Mouse (Mus musculus) embryo, embryonic 11 days (tissue): Measurements from ENCODE around the gene Tmem262.
A peak's percentile ranks its signal among the peaks of the same experiment; 100 is the strongest.

Source experiments
- DNase-seq: peaks from one replicate; pipeline ENCODE4 v3.0.0-alpha.2; 2015

The Tmem262 gene

DNA sequence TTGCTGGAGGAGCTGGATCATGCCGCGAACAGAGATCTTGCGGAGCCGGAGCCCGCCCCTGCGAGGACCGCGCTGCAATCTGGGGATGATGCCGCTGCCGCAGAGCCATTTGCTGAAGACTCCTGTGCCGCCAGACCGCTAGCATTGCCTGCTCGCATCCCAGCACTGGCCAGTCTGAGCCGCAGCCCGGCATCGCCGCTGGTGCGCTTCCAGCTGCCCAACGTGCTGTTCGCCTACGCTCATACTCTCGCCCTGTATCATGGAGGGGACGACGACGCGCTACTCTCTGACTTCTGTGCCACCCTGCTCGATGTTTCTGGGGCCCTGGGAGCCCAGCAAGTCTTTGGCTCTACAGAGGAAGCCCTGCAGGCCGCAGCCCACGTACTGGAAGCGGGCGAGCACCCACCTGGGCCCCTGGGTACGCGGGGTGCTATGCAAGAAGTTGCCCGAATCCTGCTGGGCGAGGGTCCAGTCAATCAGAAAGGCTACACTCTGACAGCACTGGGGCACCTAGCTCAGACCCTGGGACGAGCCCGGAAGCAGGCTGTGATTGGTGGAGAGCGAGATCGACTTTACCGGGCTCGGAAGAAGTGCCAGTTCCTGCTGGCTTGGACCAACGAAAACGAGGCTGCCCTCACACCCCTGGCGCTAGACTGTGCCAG lies 18.1 kb upstream of the Tmem262 start:
- peak; percentile 59 for DNase-seq

DNA sequence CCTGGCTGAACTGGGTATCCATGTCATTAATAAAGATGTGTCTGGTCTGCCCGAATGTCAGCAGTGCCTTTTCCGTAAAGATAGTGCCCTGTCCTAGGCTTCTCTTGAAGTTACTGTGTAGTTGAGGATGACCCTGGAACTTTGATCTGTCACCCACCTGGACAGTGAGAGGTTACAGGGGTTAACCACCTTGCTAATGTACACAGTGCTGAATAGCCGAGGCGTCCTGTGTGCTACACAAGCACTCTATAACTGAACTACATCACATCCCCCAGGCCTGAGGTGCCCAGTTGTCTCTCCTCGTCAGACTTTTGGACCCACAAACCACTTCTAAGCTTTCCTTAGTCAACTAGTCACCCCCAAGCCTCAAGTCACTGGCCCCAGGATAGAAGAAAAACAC lies 17.4 kb upstream of the Tmem262 start:
- DNase-seq = no peak

DNA sequence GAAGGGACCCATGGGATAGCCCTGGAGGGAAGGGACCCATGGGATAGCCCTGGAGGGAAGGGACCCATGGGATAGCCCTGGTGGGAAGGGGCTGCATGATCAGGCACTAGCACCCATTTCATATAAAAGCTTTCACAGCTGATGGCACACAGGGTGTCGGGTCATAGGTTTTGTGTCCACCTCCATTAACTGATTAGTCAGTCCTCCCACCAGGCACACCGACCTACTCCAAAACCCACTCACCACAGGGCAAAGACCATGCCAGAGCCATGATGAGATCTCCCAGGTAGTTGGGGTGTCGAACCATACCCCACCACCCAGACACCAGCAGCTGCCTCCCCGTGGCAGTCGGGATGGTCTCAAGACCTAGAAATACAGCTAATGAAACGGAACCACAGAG lies 16.8 kb upstream of the Tmem262 start:
- DNase-seq = no peak

DNA sequence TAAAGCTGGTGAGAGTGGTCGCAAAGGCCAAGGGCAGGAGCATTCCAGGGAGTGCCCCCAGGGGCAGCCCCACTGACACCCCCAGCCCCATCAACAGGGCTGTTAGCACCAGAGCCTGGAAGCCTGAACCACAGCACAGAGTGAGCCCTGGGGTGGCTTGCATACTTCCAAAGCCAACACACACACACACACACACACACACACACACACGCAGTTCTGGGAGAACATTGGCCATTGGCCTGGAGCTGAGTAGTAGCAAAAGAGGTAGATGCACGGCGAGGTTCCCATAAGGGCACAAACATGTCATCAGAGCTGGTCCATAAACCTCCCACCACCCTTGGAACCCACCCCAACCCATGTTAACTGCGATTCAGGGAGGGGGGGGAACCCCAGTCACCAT lies 13.3 kb upstream of the Tmem262 start:
- no peak for DNase-seq

DNA sequence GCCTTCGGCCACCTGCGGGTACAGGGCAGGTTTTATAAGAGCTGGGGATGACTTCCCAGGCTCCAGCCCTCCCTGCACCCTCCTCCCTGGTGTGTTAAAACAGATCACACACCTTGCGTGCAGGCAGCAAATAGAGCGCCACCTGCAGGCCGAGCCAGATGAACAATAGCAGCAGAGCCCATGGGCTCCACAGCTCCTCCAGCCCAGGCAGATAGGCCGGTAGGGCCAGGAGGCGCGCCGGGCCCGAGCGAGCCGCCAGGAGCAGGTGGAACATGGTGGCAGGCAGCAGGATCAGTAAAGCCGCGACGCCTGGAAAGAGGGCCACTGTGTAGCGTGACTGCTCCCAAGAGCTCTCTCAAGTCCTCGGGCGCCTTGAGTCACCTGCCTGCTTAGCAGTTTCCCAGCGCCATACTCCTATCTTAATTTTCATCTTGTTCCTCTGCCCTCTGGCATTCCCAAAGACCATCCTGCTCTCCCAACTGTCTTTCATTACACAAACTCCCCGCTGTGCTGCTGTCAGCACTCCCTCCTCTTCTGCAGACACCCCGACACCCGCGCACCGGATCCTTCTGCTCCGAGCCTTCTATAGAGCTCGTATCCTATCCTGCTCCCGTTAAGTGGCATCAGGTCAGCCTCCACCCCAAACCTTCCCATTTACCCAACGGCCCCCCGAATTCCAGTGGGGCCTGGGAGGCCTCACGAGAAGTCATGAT lies 12.7 kb upstream of the Tmem262 start:
- DNase-seq = peak; percentile 91

DNA sequence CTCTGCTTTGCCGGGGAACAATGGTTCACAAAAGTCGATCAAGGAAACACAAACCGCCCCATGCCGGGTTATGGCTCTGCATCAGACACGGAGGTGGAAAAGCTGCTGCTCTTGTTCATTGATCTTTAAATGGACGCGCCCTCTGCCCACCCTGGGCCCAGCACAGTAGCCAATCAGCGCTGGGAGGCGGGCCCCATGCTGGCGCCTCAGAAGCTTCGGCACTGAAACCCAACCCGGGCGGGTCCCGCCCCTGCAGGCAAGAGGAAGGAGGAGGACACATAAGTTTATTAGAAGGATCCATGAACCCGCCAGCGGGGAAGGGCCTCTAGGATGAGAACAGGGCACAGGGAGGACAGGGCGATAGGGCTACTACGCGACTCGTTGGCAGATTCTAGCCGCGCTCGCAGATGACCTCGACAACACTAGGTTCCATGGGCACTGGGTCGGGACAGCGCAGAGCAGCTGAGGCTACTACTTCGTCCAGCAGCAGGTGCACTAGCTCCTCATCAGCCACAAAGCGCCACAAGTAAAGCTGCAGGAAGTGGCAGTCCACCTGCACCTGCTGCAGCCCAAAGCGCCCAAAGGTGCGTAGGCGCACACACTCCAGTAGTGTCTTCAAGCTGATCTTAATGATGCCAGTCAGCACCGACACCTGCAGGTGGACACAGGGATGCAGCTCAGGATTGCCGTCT lies 12.0 kb upstream of the Tmem262 start, which contains the start of gene Tm7sf2:
TSS of gene Tm7sf2 (minus strand) at position 650 of the 692 bp plus-strand sequence.
- peak; percentile 96 for DNase-seq

DNA sequence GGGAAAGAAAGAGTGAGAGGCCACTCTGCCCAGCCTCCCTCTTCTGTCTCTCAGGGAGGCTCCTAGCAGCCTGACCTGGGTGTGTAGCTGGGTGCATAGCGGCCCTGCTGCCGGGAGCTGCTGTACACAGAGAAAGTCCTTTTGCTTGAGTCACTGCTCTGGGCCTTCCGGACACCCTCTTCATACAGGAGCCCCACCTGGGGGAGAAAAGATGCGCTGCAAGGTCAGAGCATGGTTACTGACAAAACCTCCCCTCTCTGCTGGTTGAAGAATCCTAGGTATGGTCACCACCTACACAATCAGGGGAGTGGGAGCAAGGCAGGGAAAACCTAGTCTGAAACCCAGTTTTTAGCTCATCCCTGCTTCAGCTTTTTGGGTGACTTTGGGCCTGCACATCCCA lies 10.9 kb upstream of the Tmem262 start:
- no peak for DNase-seq

DNA sequence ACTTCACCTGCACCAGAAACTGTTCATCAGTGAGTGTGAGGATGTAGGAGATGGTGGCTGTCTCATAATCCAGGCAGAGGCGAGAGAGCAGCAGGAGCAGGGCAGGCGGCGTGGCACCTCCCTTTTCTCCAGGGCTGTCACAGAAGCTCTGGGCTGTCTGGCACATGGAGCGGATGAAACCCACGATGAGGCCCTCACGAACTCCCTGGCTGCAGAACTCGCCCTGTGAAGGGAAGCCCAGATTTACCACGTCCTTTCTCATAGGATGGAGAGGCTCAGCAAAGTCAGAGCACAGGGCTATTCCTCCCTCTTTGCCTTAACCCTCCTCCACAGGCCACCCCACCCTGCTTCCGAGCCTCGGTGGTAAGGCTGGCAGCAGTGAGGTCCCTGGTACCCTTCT lies 10.0 kb upstream of the Tmem262 start:
- DNase-seq = no peak

DNA sequence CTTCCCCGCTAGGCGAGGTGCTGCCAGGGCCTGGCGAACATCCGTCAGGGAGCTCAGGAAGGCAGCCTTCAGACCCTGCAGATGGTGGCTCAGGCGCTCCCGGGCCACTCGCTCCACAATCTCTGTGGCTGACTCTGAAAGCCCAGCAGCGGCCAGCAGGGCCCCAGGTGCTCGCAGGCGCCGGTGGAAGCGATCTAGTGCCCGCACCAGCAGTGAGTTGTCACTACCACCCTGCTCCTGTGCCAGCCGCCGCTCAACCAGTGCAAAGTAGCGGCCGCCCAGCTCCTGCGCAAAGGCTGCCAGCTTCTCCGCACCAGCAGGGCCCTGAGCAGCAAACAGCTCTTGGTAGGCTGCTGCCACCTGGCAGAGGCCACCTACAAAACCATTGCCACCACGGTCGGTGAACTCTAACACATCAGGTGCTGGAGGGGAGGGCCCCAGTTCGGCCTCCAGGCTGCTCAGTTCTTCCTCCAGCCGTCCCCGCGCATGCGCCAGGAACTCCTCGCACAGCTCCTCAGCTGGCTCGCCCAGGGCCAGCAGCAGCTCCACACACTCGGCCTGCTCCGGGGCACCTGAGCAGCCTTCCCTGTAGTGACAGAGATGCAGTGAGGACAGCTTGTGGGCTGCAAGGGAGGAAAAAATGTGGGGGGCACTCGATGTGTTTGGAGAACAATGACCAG lies 9.1 kb upstream of the Tmem262 start:
- no peak for DNase-seq

DNA sequence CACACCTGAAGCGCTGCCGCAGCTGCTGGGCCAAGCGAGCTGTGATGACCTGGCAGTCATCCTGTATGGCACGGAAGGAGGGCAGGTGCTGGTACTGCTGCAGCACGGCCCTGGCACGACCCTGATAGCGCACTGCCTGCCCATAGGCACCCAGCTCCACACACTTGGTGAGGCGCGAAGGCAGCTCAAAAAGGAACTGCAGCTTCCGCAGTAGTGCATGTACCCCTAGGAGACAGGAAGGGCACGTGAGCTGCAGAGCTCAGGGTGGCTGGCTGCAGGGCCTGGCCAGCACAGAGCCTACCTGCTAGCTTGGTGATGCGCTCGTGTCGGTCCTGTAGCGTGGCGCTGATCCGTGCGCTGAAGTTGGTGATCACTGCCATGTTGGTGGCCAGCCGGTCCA lies 8.6 kb upstream of the Tmem262 start:
- no peak for DNase-seq

DNA sequence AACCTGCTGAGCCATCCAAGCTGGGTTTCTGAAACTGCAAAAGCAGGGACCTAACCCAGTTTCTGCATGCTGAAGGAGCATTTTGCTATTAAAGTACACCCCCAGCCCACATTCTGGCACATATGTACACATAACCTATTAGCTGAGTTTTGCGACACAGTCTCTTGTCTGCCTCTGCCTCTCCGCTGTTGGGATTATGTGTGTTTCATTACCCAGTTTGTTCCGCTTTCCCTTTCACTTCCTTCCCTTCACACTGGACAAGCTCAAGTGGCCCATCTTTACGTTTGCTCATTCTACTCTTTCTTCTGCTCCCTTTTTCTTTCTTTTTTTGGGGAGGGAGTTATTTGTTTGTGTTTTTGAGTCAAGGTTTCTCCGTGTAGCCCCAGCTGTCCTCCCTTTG lies 5.9 kb upstream of the Tmem262 start:
- DNase-seq = no peak

DNA sequence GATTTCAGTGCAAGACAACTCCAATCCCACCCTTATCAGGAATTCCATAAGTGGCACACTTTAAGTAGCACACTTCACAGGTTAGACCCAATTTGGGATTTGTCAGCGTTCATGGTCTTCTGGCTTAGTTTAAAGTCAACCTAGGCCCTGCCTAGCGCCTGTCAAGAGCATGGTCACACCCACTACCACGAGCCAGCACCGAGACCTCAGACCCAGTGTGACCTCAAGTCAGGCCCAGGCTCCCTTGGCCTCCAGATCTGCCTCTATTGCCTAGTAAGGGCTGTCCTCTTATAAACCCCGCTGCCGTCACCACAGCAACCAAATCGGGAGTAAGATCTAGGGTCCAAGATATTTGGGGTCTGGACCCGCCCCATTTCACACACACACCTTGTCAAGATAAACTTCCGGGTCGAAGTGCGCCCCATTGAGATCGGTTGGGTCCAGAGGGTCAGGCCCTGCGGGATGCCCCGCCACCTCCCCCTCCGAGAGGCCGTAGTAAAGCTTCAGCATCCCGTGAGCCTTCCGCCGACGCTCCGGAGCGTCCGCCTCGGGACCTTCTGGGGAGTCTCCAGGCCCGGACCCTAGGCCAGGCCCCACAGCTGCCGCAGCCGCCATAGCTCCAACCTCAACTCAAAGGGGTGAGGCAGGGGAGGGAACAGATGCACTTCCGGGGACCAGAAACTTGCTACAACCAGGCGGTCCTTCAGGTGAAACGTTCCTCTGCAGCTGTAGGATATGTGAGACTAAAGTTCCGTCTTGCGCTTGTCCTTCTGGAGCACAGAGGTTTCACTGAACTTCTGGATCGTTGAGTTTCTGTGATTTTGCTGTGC lies 3.1 kb upstream of the Tmem262 start, which contains the start of gene Vps51:
TSS of gene Vps51 (minus strand) at position 668 of the 830 bp plus-strand sequence.
- DNase-seq = peak; percentile 92

DNA sequence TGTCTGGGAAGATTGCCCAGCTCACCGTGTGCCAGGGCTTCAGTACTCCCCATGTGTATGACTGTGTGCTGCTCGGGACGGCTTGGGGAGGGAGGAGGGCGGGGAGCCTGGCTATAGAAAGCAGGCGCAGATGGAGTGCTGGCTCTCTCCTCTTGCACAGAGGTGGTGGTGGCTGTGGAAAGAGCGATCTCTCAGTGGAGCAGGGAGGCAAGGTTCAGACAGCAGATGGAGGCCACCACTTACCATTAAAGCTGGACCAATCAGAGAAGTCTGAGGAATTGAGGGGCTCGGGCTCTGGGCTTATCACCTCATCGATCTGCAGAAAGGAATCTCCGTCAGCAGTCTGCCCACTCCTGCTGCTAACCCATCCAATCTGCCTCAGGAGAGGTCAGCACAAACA lies 2.3 kb downstream of the Tmem262 start, which contains the start of gene Gm28374:
TSS of gene Gm28374 (minus strand) at position 101 of the 400 bp plus-strand sequence.
- no peak for DNase-seq

DNA sequence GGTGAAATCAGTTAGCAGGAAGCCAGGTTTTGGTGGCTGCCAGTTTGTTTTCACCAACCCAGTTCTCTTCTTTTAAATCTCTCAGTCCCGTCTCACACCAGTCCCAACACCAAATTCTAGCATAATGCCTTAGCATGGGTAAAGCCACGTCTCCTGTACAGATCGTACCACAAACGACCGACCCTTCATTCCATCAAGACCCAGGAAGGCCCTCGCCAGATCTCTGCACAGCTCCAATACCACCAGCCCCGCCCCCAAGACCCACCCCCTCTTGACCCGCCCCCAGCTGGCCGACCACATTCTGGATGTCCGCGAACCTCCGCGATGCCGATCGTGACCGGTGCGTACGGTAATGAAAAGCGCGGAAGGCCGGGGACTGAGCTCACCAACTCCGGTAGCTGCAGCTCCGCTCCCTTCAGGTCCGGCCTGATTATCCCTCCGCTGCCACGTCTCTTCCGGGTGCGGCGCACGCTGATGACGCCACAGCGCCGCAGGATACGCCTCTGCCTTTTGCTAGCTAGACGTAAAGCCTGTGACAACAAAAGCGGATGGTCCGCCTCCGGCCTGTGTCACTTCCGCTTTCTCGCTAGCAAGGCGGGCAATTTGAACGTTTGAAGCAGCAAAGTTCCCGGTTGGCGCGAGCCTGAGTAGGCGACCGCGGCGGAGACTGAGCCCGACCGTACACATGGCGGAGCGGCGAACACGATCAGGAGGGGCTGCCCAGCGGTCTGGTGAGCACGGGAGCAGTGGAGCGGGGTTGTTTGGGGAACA lies 4.8 kb downstream of the Tmem262 start, which contains the start of the genes Zfpl1 and Cdca5:
TSS of gene Zfpl1 (minus strand) at position 479 of the 771 bp plus-strand sequence.
TSS of gene Cdca5 (plus strand) at position 506 of the 771 bp plus-strand sequence.
- peak; percentile 98 for DNase-seq

DNA sequence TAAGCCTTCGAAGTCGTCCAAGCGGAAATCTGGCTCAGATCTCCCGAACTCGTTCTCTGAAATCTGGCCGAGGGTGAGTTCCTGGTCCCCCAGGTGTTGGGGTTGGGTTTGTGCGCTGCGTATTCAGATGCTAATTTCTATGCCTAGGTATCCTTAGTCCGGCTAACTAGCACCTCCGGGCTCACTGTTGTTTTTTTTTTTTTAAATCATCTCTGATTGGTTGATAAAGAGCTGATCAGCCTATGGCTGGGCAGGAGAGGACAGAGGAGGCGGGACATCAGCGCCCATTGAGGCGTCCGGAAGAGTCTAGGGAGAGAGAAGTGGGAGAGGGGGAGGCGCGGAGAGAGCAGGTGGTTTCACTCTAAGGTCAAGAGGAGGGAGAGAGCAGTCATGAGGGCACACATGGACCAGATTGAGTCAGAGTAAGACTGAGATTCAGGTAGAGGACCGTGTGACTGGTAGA lies 5.6 kb downstream of the Tmem262 start:
- DNase-seq = peak; percentile 87

DNA sequence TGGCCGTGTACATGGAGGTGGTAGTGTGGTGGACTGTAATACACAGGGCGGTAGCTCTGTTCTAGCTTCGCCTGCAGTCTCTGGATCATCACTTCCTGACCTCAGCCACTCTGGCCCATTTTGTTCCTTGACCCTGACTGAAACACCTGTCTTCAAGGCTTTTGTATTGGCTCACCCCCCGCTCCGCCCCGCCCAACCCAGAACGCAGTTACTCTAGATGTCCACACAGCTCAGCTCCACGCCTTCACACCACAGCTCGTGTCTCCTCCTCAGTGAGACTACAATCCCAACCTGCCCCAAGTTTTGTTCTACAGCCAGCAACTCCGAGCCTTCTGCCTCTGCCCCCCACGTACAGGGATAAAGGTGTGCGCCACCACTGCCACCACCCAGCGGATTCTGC lies 9.0 kb downstream of the Tmem262 start:
- DNase-seq = no peak

DNA sequence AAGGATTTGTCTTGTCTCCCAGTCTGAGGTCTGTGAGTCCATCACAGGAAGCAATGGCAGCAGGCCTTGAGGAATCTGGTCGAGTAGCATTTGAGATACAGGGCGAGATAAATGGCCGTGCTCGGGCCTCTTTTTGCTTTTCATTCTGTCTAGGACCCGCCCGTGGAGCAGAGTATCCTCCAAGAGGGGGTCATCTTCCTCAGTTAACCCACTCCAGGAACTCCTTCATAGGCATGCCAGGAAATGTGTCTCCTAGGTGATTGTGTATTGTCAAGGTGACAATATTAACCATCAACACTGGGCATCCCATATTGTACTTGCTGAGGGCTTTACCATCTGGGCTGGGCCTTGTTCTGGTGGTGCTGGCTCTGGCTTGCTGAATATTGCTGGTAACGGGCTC lies 14.3 kb downstream of the Tmem262 start, which contains the start of gene AC131692.1:
TSS of gene AC131692.1 (plus strand) at position 301 of the 400 bp plus-strand sequence.
- DNase-seq = no peak

DNA sequence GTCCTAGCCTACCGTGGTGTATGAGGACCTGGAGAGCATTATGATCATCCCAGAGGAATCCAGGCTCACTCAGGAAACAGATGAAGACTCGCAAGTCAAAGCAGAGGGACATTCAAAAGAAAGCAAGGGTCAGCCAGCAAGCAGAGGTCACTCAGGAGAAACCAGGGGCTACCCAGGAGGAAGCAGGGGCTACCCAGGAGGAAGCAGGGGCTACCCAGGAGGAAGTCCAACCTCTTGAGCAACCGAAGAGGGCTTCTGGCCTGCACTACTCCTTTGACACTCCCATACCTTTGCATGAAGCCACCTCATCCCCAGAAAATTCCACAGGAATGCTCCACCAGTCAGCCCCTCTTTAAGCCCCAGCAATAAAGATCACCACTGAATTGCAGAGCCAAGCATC lies 18.0 kb downstream of the Tmem262 start:
- no peak for DNase-seq

DNA sequence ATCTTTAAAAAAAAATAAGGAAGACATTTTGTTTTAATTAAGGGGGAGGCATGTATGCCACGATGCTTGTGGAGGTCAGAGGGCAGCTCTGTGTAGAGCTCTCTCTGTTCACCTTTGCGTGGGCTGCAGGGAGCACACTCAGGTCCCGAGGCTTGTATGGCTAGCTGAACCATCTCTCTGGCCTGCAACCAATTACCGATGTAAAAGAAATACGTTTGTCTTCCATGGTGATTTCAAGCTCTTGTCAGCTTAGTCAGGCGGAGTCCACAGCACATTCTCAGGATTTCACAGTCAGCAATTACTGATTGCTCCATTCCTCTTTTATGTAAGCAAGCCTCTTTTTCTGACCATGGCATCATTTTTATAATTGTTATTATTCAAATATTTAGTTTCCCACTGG lies 21.4 kb downstream of the Tmem262 start:
- peak; percentile 31 for DNase-seq

DNA sequence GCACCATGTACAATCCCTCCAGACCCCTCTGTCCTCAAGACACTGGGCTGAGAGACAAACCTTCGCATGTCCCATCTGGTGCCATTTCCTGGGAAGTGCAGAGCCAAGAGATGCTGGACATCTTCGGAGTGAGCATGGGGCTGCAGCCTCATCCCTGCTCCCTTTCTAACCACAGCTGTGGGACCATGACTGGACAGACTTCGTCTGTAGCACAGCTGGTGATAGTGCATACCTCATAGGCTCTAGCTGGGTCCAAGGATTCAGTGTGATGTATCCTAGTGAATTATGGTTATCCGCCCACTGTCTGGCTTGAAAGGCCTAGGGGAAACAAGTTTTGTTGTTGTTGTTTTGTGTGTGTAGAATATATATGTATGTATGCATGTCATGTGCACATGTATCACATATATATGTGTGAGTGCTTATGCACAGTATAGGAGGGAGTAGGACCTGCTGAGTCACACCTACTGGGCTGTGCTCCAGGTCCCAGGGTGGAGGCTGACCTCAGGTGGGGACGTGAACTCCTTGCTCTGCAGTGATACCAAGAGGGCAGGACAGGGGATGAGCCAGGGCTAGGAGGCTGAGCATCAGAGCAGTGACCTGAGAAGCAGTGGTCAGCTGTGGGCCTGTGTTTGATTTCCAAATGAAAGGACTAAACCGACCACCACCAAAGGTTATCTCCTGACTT lies 22.5 kb downstream of the Tmem262 start:
- DNase-seq = no peak
